Mouse (Mus musculus): ENCODE measurements around the gene Skap1. TPM values are rescaled to one million over a fixed set of nuclear protein-coding genes. Genes with fewer than 3 reads are reported as not detected.

Skap1 gene
- total RNA-seq, 2 experiments from 2014 or later, result 2.3 TPM; not detected in 1

- DNase-seq, result peak; percentile 30 to 41
Measured at GRCm38 (mm10) chr11:96622782-96623181, 158.4 kb downstream of the Skap1 start.

DNA sequence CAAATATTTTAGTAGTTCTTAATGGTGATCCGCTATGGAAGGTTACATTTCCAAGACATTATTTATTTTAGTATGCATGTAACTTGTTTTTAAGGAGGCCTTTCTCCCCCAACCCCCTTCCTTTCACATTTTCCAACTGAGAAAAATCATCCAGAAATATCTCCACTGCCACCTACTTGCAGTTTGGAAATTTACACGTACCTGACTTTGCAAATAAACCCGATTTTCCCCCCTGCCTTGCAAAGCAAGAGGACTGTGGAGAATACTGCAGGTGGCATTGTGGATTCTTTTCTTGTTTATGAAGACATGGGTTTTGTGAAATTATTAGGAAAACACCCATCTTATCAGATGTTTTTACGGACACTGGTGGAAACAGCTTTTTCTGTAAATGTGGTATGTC is 160.0 kb downstream of the Skap1 start:
- DNase-seq, result no peak

DNA sequence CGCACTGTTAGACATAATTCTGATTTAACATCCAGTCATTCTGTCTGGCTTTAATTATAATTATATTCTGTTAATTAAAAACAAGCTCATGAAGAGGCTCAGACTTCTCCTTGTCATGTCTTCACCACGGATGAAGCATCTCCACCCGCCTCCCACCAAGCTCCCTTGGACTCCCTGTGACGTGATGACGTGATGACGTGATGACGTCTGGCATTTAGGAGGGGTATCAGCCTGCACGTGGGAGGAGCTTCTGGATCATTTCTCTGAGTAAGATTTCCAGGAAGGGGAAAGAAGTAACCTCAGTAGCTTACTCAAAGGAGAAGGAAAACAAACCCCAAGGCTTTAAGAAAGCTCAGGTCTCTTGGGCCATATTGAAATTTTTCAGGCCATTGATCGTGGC is 165.4 kb downstream of the Skap1 start:
- no peak for DNase-seq

GRCm38 (mm10) chr11:96631521-96631920 is 167.1 kb downstream of the Skap1 start:
- DNase-seq, result peak; percentile 26 to 53

DNA sequence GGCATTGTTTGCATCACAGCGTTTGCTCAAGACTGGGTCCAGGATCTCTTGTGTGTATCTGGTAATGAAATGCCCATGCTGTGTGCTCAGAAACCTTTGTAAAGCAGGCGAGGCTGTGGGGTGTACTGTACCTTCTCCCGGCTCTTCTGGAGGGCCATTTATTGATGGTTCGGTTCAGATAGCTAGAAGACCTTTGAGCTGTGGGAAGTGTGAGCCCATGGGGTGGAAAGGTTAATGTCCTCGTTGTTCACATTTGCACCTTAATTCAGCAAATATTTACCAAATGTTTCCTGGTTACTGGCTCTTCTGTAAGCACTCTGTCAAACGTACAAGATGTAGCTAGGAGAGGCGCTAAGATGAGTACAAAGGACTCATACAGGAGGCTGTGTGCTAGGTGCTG is 173.5 kb downstream of the Skap1 start:
- DNase-seq, result no peak

DNA sequence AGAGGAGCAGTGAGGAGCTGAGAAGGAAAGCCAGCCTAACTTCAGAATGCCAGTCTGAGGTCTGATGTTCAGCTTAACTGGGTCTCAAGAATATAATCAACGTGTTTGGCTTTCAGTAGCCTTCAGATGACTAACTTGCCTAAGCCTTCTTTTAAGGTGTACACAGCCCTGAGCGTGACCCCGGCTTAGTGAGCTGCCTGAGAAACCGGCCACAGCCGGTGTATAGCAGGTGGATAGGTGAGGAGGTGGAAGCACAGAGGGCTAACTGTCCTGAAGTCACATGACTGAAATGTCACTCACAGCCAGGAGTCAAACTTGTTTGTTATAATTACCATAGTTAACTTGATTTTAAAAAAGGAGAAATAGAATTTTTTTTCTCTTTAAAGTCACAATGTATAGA is 175.4 kb downstream of the Skap1 start:
- DNase-seq, result no peak

DNA sequence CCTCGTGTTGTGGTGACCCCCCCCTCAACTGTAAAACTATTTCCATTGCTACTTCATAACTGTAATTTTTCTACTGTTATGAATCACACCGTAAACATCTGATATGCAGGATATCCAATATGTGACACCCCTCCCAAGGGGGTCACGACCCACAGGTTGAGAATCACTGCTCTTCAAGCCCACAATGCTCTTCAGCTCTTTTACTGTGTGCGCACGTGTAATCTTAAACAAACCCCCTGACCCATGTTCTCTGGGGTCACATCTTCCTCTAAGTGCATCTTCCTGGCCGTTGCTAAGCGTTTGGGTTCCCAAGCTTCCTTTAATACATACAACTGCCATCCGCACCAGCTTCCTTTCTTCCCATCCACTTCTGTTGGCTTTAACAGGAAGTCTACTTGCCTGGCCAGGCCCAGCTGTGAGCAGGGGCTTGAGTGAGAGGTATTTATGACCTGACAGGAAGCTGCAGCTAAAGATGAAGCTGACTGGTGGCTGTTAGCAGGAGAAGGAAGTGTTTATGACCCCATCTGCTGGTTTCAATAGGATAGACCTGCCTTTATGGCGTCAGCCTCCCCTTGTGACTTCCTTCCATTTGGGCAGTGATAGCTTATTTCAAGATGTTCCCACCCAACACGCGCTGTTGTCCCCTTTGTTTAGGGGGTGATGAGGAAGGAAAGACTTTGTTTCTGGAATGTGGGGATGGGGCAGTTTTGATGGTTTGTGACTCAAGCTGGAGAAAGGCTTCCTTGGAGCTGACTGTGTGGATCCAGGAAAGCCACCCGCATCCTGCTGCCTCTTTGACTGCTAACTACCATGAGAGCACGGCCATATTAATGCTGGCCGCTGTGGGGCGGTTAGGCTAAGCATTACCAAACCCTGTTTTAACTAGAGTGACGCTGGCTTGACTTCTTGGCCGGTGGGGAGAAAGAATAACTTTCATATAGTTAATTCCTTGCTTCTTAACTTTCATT is 178.1 kb downstream of the Skap1 start:
- no peak for DNase-seq

GRCm38 (mm10) chr11:96644969-96645368 is 180.6 kb downstream of the Skap1 start:
- DNase-seq, result no peak

GRCm38 (mm10) chr11:96645538-96646037 is 181.2 kb downstream of the Skap1 start:
- DNase-seq, result peak; percentile 75 to 77

DNA sequence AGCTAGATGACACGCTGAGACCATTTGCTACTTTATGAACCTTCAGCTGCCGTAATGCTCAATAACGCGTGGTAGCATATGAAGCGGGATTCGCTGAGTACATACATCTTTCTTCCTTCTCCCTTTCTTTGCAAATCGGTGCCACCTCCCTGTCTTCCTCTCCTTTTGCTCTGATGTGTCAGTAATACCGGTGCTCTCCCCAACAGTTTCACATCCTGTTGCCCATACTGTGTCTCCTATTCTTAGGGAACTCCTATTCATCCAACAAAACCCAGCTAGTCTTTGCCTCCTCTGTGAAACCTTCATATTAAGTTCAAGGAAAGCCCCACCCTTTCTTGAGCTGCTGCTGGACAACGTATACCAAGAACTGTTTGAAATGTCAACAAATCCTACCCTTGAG is 187.5 kb downstream of the Skap1 start:
- no peak for DNase-seq

DNA sequence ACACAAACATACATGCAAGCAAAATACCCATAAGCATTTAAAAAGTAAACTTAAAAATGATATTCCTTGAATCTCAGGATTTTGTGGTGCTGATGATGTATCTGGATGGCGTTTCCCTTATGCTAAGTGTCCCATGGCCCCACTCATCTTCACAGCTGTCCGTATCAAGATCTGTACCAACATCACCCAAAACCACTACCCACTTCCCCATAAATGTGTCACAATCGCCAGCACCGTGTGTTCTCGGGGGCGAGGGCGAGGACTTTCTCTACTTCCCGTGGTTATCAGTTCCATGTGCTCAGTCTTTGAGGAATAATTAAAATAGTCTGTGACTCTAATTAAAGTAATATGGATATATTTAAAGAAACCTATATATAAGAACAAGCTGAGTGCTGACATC is 189.5 kb downstream of the Skap1 start:
- DNase-seq, result no peak

GRCm38 (mm10) chr11:96658420-96658819 is 194.0 kb downstream of the Skap1 start:
- DNase-seq, result no peak

- DNase-seq, result peak in 1 of 2 experiments; percentile 11
Measured at GRCm38 (mm10) chr11:96666924-96667323, 202.5 kb downstream of the Skap1 start.

DNA sequence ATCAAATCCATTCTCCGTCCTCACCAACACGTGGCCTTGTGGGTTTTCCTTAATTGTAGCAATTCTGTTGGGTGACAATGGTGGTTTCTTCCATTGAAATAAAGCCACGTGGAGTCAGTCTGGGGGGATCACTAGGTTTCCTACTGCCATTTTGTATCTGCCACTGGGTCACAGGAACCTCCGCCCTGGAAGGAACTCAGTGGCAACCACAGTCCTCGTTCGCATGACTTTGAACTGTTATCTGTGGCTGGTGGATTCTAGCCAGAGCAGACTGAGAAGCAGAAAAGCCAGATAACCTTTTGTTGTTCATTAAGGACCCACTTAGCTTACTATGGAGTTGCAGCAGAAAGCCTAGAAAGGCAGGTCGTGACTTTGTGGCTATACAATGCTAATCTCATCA is 204.0 kb downstream of the Skap1 start:
- DNase-seq, result no peak

DNA sequence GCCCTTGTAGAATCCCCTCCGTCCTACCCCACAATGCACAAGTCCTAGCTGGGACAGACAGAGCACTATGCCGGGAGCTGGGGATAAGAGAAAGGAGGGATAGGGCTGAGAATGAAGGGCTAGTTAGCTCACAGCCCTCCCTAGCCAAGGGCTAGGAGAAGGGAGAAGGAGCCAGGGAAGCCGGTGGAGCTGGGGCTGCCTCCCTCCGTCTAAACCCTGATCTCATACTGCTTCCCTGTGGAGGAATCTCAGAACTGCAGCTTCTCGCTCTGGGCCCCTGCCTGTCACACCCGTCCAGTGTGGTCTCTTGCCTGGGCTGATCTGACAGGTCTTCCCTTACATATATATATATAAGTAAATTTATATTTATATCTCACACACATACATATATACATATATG is 209.4 kb downstream of the Skap1 start:
- peak; percentile 6 to 26 for DNase-seq

DNA sequence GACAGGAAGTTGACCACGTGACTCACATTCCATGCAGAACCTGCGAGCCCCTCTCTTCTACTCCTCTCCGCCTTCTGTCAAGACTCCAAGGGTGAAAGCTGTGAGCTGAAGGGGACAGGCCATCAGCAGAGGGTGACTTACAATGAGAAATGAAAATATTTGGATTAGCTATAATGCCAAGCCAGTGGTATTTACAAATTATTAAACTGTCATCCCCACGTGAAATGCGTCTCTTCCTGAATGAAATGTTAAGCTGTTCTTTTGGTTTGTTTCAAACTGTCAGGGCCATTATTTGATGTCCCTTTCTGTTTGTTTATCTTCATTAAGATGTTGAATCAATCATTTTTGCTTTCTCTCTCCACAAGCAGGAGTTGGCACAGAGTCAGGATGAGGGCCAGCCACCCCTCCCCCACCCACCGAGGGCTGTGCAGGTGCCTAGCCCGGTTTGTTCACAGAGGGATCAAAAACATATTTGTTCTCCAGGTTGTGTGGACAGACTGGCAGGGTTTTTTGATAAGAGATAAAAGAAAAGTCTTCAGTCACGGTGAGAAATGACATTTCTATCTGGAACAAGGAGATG is 210.5 kb downstream of the Skap1 start:
- no peak for DNase-seq

DNA sequence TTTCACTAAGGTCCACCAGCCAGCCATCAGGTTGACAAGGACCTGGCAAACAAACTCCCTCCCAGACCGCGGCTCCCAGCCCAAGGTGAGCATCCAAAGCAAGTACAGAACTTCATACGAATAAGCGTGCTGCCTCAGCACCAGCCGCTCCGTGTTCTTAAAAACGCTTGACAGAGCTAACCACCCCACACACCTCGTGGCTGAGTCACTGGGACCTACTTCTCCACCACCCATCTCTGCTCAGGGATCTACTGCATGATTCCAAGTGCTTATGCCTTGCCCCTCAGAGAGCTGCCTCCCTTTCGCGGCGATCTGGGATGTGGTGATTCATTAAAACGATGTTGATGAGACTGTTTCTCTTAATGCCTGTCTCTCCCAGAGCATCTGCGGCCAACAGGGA is 213.6 kb downstream of the Skap1 start:
- no peak for DNase-seq

GRCm38 (mm10) chr11:96679026-96679425 is 214.6 kb downstream of the Skap1 start:
- DNase-seq, result no peak

- DNase-seq, result no peak
Measured at GRCm38 (mm10) chr11:96685381-96685780, 221.0 kb downstream of the Skap1 start.

DNA sequence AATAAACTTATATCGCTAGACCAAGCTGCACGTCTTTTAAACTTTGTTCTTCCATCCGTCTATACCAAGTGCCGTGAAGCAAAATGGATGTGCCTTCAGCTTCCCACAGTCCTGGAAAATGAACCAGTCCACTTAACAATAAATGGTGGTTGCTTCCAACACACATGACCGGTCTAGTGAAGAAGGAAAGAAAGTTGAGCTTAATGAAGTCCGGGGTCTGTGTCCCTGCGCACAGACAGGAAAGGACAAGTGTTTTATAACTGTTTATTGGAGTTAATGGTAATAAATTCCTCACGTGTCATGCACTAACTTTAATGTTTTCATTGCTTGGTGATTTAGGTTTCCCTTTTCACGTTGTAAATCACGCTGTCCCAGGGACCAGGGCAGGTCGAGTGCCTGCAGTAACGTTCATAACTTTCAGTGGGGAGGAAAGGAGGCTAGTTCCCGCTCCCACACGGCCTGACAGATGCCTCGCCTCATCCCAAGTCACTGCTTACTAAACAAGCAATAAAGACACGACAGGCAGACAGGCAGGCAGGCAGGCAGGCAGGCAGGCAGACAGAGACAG is 222.4 kb downstream of the Skap1 start:
- no peak for DNase-seq

DNA sequence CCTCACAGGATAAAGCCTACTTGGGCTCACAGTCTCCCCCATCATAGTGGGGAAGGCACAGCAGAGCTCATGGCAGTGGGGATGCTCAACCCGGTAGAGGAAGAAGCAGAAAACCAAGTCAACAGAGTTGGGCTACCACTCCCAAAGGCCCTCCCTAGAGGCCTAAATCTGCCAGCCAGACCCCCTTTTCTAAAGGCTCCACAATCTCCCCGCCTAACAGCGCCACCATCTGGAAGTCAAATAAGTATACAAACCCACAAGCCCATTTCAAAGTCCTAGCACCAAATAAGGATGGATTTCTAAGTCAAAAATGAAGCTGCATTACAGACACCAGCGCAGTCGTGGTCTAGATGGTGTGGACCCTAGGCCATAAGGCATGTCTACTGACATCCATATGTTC is 227.9 kb downstream of the Skap1 start:
- DNase-seq, result no peak

GRCm38 (mm10) chr11:96693360-96693759 is 229.0 kb downstream of the Skap1 start:
- DNase-seq, result no peak

DNA sequence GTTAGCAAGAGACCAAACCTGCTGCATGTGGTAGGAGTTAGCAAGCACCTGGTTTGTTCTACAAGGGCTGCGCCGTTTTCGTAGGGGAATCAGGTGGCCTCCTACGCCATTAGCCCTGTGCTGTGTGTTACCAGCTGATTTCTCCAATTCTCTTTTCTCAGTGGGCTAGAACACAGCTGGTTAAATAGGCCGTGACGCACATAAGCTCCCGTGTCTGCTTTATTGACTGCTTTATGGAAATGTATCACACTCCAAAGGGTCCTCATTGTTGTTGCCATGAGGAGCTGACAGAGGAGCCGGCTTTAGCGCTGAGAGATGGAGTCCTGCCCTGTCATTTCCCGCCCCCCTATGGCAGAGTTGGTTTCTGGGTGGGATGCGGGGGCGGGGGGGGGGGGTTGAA is 230.4 kb downstream of the Skap1 start:
- no peak for DNase-seq
